Mouse (Mus musculus) heart, embryonic 14.5 days (tissue): ENCODE measurements around the gene Xlr5b. TPM values are rescaled to one million over a fixed set of nuclear protein-coding genes. Genes with fewer than 3 reads are reported as not detected.
"Not testable (repeated sequence)": the region's sequence is repeated elsewhere in the genome, so short reads cannot be mapped to it uniquely, and the experiment has no call there.

Experiments used
- ATAC-seq: fragments of 200-750 bp; cut with Nextera tagmentation; 2 replicates; pipeline ENCODE4 v1.8.0; 2017; ENCODE audit warnings: low read depth, moderate TSS enrichment; ENCODE audit not compliant: insufficient number of reproducible peaks, insufficient read depth, low FRiP score
- H3K27ac ChIP-seq, 2 experiments: fragments of 200-500 bp in 1 of 2; fragments of 300-500 bp in 1 of 2; sonication (generic) in 1 of 2; replicated peaks in 1 of 2; 2 replicates each; pipeline ENCODE4 v1.5.1; 2012 to 2014; ENCODE audit warnings: low read depth in 2 of 2, low read length in 2 of 2, control low read depth in 1 of 2, mild to moderate bottlenecking in 1 of 2, mixed read lengths in 1 of 2; ENCODE audit not compliant: control insufficient read depth in 1 of 2, insufficient read depth in 1 of 2
- H3K27me3 ChIP-seq: fragments of 300-500 bp; sonication (generic); 2 replicates; pipeline ENCODE4 v1.6.1; 2014; ENCODE audit warnings: mild to moderate bottlenecking, low read length, control low read depth; ENCODE audit not compliant: control insufficient read depth, insufficient read depth
- H3K36me3 ChIP-seq: fragments of 300-500 bp; sonication (generic); 2 replicates; pipeline ENCODE4 v1.6.1; 2014; ENCODE audit warnings: mild to moderate bottlenecking, control low read depth, low read length, mixed read lengths; ENCODE audit not compliant: control insufficient read depth, insufficient read depth
- H3K4me1 ChIP-seq, 2 experiments: fragments of 200-500 bp in 1 of 2; fragments of 300-500 bp in 1 of 2; sonication (generic) in 1 of 2; 2 replicates each; pipeline ENCODE4 v1.6.1; 2012 to 2014; ENCODE audit warnings: low read length in 2 of 2, control low read depth in 1 of 2, mixed read lengths in 1 of 2; ENCODE audit not compliant: control insufficient read depth in 2 of 2, insufficient read depth in 2 of 2
- H3K4me2 ChIP-seq: fragments of 300-500 bp; sonication (generic); 2 replicates; pipeline ENCODE4 v1.6.1; 2014; ENCODE audit warnings: mild to moderate bottlenecking, low read length
- H3K4me3 ChIP-seq, 2 experiments: fragments of 200-500 bp in 1 of 2; fragments of 300-500 bp in 1 of 2; sonication (generic) in 1 of 2; 2 replicates each; pipeline ENCODE4 v1.5.1; 2012 to 2014; ENCODE audit warnings: low read length in 2 of 2, mild to moderate bottlenecking in 2 of 2, control low read depth in 1 of 2, low read depth in 1 of 2, moderate library complexity in 1 of 2; ENCODE audit not compliant: control insufficient read depth in 1 of 2, insufficient read depth in 1 of 2
- H3K9ac ChIP-seq: fragments of 300-500 bp; sonication (generic); 2 replicates; pipeline ENCODE4 v1.6.1; 2014; ENCODE audit warnings: mild to moderate bottlenecking, low read length
- H3K9me3 ChIP-seq: fragments of 300-500 bp; sonication (generic); 2 replicates; pipeline ENCODE4 v1.6.1; 2016; ENCODE audit warnings: low read length, control low read depth; ENCODE audit not compliant: control insufficient read depth
- WGBS: fragments of 180-500 bp; shearing (Covaris S2); extraction: QIAGEN DNeasy Blood & Tissue Kit; methylation state at CpG from one replicate; pipeline ENCODE4 v1.1.7; 2014; 5-methylcytosine and 5-hydroxymethylcytosine counted together
- polyA plus RNA-seq: library from polyadenylated mRNA; unstranded; fragments of >200 nt; fragmentation: Nextera tagmentation; extraction: Ambion mirVana; gene quantifications from 2 replicates; pipeline ENCODE4 v1.2.1, GENCODE M21; 2014

Xlr5b gene
- not detected in 2 replicates for polyA plus RNA-seq

DNA sequence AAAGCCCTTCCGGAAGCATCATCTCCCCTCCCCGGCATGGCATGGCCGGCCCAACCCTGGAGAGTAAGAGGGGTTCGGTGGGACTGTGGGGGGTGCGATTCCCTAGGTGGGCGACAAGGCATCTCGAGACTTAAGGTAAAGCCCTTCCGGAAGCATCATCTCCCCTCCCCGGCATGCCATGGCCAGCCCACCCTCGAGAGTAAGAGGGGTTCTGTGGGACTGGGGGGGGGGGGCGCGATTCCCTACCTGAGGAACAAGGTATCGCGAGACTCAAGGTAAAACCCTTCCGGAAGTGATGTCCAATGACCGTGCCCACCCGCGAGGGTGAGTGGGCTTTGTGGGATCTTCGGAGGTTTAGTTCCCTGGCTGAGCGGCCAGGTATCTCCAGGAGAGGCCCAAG, at the start of gene Xlr5b:
Gene Xlr5b (plus strand): TSS at position 301 of the 400 bp plus-strand sequence.
- H3K4me3 ChIP-seq, H3K27ac ChIP-seq, H3K4me2 ChIP-seq, H3K27me3 ChIP-seq, ATAC-seq, H3K36me3 ChIP-seq, H3K9ac ChIP-seq, H3K4me1 ChIP-seq, H3K9me3 ChIP-seq: not testable (repeated sequence)
- no CpG with 5 or more reads among the region's 20 CpGs for WGBS

DNA sequence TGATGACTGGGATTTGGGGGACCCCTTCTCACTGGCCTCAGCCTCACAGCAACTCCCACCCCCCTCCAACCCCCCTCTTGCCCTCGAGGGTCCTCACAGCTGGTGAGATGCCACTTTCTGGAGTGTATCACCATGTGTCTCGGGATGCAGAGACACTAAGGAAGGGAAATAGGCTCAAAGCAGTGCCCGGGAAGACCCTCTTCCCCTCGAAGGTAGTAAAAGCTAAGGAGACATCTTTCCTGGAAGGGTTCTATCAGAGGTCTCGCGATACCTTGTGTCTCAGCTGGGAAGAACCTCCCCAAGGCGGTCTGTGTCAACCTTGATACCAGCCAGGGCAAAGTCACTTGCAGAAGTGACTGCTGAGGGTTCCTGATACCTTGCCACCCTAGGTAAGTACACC, 31.8 kb upstream of the Xlr5b start, which contains the start of gene Gm14685:
Gene Gm14685 (plus strand): TSS at position 301 of the 400 bp plus-strand sequence.
- H3K4me3 ChIP-seq, ATAC-seq, H3K27ac ChIP-seq, H3K9me3 ChIP-seq, H3K9ac ChIP-seq, H3K27me3 ChIP-seq, H3K4me1 ChIP-seq, H3K36me3 ChIP-seq, H3K4me2 ChIP-seq: not testable (repeated sequence)
- WGBS: no CpG with 5 or more reads among the region's 7 CpGs

- H3K36me3 ChIP-seq, H3K9me3 ChIP-seq, H3K4me1 ChIP-seq, H3K4me3 ChIP-seq, H3K27me3 ChIP-seq, H3K9ac ChIP-seq, H3K27ac ChIP-seq, H3K4me2 ChIP-seq, ATAC-seq: not testable (repeated sequence)
- no CpG with 5 or more reads among the region's 12 CpGs for WGBS
Measured at GRCm38 (mm10) chrX:73122859-73123829, 25.5 kb upstream of the Xlr5b start.

- ATAC-seq: not testable (repeated sequence)
Measured at GRCm38 (mm10) chrX:73143218-73143618, 5.4 kb upstream of the Xlr5b start.

DNA sequence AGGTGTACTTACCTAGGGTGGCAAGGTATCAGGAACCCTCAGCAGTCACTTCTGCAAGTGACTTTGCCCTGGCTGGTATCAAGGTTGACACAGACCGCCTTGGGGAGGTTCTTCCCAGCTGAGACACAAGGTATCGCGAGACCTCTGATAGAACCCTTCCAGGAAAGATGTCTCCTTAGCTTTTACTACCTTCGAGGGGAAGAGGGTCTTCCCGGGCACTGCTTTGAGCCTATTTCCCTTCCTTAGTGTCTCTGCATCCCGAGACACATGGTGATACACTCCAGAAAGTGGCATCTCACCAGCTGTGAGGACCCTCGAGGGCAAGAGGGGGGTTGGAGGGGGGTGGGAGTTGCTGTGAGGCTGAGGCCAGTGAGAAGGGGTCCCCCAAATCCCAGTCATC, 754 bp downstream of the Xlr5b start, which contains the start of gene DXBay18:
Gene DXBay18 (minus strand): TSS at position 101 of the 400 bp plus-strand sequence.
- H3K4me2 ChIP-seq, H3K4me3 ChIP-seq, H3K9ac ChIP-seq, H3K27me3 ChIP-seq, H3K27ac ChIP-seq, H3K9me3 ChIP-seq, H3K4me1 ChIP-seq, H3K36me3 ChIP-seq, ATAC-seq: not testable (repeated sequence)
- WGBS: no CpG with 5 or more reads among the region's 7 CpGs

More at GRCm38 (mm10) chrX:73143218-73143618, 5.4 kb upstream of the Xlr5b start:
- H3K4me2 ChIP-seq, H3K4me1 ChIP-seq, H3K36me3 ChIP-seq, H3K27ac ChIP-seq, H3K4me3 ChIP-seq, H3K9ac ChIP-seq, H3K27me3 ChIP-seq, H3K9me3 ChIP-seq: not testable (repeated sequence)
- no CpG with 5 or more reads among the region's 7 CpGs for WGBS

DNA sequence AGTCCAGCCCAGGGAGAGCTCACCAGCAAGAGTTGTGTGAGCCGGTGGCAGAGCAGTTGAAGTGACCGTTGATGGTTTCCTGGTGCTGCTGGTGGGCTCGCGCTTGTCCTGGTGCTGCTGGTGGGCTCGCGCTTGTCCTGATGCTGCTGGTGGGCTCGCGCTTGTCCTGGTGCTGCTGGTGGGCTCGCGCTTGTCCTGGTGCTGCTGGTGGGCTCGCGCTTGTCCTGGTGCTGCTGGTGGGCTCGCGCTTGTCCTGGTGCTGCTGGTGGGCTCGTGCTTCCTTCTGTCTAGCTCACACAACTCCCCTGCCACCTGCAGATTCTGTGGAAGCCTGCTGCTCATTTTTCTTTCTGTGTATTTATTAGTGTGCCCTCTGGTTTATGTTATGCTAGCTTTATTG, 28.3 kb downstream of the Xlr5b start, which contains the start of gene Spin2d:
Gene Spin2d (minus strand): TSS at position 101 of the 400 bp plus-strand sequence.
- not testable (repeated sequence) for H3K27me3 ChIP-seq, H3K4me3 ChIP-seq, H3K9ac ChIP-seq, H3K27ac ChIP-seq, H3K4me2 ChIP-seq, H3K36me3 ChIP-seq, H3K9me3 ChIP-seq, ATAC-seq, H3K4me1 ChIP-seq
- 66% methylated on average over 6 of the region's 15 CpGs for WGBS

DNA sequence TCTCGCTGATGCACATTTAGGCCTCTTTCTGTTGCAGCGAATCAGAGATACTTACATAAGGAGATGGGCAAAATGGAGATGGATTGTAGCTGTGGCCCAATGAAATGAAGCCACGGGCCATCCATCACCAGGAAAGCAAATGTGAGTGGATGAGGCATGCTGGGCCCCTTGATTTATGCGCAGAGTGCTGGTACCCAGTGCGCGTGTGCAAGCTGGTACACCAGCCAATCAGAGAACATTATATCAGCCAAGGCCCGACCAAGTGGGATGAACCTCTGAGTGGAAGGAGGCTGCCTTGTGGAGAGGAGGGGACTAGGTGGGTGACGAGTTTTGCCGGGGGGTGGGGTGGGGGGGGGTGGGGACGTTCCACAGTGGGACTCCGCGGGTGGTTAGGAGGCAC, 43.3 kb downstream of the Xlr5b start, which contains the start of gene Xlr3b:
Gene Xlr3b (plus strand): TSS at position 274 of the 400 bp plus-strand sequence.
- not testable (repeated sequence) for H3K4me3 ChIP-seq, H3K4me1 ChIP-seq, H3K27me3 ChIP-seq, H3K9ac ChIP-seq, H3K4me2 ChIP-seq, ATAC-seq, H3K27ac ChIP-seq, H3K36me3 ChIP-seq, H3K9me3 ChIP-seq
- WGBS: 74% methylated on average over 12 of the region's 12 CpGs
